Mouse (Mus musculus) left cerebral cortex, postnatal 25 days (tissue): Measurements from ENCODE around the gene Pgbd1. TPM values are rescaled to one million over a fixed set of nuclear protein-coding genes. Genes with fewer than 3 reads are reported as not detected.
"Not testable (repeated sequence)": the region's sequence is repeated elsewhere in the genome, so short reads cannot be mapped to it uniquely, and the experiment has no call there.

ENCODE experiments used
- DNase-seq, 2 experiments: peaks; one replicate each; pipeline ENCODE4 v3.0.0; 2022; ENCODE audit warnings: low spot score in 2 of 2, mixed read lengths in 1 of 2
- intact Hi-C: fragments of 180-260 bp; cut with DNase I; formaldehyde crosslinking; loops from one replicate; pipeline ENCODE4 v1.15.1; 2025
- total RNA-seq, 2 experiments: library from RNA; stranded (reverse); gene quantifications; 2 replicates each; pipeline ENCODE4 v1.2.3; 2021

Gene Pgbd1
- total RNA-seq, 2 experiments from 2014 or later, result 1.5 to 1.7 TPM

DNA sequence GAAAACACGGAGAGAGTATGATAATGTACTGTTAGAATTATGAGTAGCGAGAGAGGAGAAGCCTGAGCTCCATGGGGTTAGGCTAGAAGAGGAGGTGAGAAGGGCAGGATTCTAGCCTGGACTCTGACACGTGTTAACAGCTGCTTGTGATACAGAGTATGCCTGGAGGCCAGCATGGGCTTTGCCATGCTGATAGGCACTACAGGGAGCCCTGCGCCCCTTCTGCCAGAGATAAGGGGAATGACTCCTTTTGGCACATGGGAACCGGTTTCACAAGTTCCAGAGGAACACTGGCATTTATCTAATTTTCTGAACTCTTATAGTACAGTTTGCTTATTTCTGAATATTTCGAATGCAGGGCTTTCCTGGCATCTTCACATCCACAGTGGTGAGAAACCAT is 22.0 kb downstream of the Pgbd1 start:
- DNase-seq, result no peak
- intact Hi-C loops, result no loop called here

DNA sequence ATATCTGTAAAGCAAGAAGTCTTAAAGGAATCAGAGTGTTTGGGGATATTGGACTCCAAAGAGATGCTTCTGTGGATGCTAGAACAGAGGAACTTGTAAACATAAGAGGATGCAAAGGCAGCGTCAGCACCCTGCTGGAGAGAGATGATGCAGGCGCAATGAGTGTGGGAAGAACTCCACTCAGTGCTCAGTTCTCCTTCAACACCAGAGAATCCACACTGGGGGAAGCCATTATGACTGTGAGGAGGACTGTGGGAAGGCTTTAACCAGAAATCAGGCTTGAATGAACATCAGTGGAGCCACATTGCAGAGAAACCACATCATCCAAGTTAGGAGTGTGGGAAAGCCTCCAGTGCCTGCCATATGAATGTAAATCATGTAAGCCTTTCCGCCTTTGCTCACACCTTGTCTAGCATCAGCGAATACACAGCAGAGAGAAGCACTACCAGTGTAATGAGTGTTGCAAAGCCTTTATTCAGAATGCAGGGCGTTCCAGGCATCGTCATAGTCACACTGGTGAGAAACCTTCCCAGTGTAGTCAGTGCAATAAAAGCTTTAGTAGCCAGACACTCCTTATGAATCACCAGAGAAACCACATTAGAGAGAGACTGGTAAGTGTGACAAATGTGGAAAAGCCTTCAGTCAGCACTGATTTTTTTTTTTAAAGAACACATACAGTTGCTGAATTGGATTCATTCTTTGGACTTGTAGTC is 23.4 kb downstream of the Pgbd1 start:
- intact Hi-C loops, result no loop called here
- peak in 1 of 2 experiments; percentile 64 for DNase-seq

DNA sequence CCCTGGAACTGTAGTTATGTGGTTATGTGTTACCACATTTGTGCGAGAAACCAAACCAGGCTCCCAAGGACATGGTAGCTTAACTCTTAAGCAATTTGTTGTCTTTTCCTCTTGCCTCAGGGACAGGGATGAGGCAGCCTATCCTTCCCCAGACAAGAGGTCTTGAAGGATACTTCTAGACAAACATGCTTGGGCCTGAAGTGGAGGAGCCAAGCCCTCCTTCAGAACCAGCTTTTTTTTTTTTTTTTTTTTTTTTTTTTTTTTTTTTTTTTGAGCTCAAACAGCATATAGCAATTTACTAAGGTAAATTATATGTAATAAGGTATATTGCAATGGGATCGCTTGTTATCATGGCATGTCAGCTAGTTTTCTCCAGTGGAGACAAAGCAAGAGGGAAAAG is 25.1 kb downstream of the Pgbd1 start:
- DNase-seq, result no peak
- intact Hi-C loops, result no loop called here

DNA sequence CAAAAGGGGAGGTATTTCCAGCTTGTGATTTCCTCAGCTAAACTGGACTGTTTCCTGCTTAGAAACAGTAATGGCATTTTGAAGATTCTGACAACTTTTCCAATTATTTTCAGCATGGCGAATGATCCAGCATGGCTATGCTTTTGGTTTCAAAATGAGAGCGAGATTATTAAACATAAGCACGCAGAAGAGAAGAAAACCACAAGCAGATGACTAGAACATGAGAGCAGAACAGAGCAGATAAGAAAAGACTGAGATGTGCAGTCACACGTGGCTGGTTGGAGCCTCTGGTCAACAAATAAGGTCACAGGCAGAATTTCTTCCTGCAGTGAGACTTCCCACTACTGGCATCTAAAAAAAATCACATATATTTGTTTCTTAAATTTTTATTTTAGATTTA is 25.6 kb downstream of the Pgbd1 start:
- intact Hi-C loops, result no loop called here
- no peak for DNase-seq

DNA sequence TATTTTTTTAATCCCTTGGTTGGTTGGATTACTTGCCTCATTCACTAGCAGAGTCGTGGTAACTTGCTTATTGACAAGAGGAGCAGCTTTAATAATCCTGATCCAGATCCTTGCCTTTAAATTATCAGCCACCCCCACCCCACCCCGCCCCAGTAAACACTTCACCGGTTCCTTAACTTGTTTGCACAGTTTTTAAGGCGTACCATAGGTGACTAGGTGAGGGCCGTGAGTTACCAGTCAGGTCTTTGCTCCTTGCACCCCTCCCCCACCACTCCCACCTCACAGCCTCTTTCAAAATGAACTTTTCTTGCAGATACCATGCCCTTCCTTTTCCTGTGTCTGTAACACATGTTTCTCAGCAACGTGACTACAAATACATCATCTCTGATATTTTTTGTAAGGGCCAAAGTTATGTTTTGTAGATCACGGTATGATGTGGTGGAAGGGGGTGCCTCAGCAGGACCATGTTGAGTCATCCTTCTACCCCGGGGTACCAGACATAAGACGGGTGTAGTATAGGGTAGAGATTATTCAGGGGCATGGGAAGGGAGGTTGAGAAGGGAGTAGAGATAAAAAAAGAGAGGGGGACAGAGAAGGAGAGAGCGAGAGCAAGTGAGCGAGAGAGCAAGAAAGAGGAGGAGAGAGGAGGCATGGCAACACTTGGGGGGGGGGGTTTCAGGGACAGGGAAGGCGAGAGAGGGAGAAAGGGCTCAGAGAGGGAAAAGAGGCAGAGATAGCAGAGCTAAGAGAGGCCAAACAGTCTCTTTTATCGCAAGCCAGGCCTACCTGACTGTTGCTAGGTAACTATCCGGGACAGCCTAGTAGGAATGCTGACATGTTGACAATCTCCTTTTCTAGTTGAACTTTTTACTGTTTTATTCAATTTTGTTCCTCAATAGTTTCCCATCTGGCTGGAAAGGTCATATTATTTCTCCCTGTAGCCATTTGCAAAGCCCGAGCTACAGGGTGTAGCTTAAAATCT is 26.3 kb downstream of the Pgbd1 start:
- intact Hi-C loops, result no loop called here
- no peak for DNase-seq

DNA sequence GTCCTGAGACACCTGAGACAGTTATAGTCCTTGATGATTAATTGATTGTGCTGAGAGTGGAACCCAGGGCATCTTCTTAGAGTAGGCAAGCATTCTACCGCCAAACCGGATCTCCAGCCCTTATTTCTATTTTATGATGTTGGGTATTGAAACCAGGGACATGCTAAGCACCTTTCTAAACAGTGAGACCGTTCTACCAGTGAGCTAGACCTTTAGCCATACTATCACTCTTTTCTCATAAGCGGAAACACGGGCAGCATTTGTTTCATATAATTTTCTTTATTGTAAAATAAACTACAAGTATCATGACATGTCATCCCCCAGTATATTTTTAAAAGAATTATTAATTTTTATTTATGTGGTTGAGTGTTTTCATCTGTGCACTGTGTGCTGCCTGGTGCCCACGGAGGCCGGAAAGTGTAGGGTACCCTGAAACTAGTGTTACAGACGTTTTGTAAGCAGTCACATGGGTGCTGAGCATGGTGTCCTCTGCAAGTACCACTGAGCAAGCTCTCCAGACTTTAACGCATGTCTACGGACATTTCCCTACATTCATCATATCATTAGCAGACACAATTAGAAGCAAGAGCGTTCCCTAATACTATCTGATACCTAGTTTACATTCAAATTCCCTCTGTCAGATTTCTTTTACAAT is 31.9 kb downstream of the Pgbd1 start:
- intact Hi-C loops, result loop anchor here (2.0 to 5.0 kb wide), 2 partner anchors 32 to 68 kb away; partner anchors contain the start of genes Gm10065, Pgbd1 and Zkscan4
- DNase-seq, result peak in 1 of 2 experiments; percentile 6

DNA sequence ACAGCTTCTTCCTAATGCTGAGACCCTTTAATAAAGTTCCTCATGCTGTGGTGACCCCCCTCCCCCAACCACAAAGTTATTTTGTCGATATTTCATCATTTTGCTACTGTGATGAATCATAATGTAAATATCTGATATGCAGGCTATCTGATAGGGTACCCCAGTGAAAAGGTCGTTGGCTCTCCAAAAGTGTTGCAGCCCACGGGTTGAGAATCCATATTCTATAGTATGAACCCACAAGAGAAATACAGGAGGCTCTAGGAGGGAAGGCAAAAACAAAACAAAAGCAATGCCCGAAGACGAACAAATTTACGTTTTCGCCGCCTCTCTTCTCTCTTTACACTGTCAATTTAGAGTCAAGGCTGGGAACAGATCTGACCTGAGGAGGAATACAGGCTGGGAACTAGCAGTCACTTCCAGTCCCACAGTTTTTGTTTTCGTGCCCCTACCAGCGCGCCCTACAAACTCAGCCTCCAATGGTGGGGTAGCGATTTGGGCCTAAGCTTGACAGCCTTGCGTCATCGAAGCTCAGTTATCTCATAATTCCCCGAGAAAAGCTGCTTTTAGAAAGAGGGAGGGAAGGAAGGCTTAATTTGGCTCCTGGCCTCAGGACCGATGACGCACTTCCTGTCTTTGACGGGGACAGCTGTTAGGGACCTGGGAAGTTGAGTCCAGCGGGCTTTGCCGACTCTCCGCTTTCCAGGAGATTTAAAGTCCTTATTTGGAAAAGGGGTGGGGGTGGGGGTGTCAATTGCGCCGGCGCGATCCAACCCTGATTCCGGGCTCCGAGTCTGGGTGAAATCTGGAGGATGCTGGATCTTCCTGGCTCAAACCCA is 32.7 kb downstream of the Pgbd1 start:
- intact Hi-C loops, result loop anchor here (2.0 to 5.0 kb wide), 2 partner anchors 33 to 69 kb away; partner anchors contain the start of genes Gm10065, Pgbd1 and Zkscan4
- peak; percentile 87 to 97 for DNase-seq

DNA sequence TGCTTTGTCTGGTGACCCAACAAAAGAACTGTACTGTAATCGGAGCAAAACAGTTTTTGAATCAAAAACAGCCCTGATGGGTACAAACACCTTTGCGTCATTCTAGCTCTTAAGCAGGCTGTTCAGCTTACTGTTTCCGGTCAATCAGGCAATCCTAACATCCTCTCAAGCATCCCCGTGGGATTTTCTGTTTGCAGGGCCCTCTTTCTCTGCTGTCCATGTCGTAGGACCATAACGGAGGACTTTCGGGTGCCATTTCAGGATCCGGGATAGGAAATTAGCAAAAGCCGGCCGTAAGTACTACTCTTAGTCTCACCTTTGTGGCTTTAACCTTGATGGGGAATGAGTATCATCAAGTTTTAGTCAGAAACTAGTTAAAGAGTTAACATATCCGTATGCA is 33.5 kb downstream of the Pgbd1 start:
- intact Hi-C loops, result loop anchor here (5.0 kb wide), 1 partner anchor 70 kb away; the partner anchor contains the start of genes Gm10065 and Zkscan4
- DNase-seq, result no peak

DNA sequence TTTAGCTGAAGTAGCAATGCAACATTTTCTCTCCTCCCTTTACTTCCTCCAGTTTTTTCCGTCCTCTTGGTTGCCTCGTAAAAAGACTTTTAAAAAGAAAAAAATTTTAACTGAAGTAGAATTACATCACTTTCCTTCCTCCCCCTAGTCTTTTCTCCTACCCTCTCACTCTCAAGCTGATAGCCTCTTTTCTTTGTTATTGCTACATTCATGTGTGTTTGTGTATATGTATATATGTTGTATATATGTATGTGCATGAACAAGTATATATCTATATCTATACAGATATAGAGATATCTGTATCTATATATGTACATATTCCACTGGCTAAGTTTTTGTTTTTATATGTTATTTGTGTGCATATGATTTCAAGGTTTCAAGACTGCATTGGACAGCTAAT is 38.0 kb downstream of the Pgbd1 start:
- DNase-seq, result no peak

DNA sequence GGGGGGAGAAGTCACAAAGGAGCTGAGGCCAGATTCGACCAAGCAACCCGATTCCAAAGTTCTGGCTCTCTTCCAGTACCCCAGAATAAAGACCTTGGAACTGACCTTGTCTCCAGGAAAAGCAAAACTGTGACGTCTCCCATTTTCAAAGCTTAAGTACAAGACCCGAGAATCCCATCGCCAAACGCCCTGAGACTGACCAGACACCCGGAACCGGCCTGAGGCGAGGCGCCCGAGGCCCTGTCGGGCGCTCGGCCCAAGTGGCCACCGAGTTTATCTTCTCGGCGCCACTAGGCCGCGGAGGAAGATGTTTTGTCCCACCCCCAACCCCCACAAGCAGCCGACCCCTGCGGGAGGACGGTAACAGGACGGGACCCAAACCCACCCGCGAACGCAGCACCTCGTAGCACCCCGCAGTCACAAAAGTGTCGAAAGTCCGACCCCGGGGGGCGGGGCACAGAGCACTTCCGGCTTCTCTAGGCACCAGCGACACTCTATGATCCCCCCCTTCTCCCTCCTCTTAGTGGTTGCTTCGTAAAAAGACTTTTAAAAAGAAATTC is 38.5 kb downstream of the Pgbd1 start, which contains the start of gene Zkscan3:
Gene Zkscan3 (minus strand): TSS at position 469 of the 560 bp plus-strand sequence.
- intact Hi-C loops, result loop anchor here (1.0 to 2.0 kb wide), 3 partner anchors 40 to 128 kb away; partner anchors contain the start of genes Zscan12 and Zscan26
- DNase-seq, result peak; percentile 83 to 84

More for the DNA sequence above, 38.0 kb downstream of the Pgbd1 start:
- intact Hi-C loops, result loop anchor here (1.0 to 2.0 kb wide), 3 partner anchors 40 to 127 kb away; partner anchors contain the start of genes Zscan12 and Zscan26

DNA sequence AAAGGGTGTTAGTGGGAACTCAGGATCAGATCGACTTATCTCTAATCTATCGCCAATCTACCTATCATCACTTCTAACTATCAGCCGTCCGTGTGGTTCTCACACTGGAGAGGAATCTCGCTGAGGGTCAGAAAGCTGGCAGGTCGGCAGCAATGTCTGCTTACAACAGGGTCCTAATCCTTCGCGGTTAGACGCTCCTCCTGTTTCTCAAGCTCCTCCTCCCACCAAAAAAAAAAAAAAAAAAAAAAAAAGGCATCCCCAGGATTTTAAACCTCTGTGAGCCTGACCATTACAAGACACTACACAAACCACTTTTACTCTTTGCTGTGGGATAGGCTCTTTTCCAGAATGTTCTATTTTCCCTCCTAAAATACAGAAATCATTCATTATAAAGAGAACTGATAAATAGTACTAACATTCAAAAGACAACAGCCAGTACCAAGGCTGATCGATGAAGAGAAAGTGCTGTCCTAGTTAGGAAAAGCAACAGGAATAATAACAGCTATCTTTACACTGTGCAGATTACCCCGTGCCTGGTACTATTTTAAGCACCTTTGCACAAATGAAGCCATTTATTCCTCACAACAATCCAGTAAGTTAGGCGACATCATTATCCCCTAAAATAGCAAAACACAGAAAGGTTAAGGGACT is 39.1 kb downstream of the Pgbd1 start:
- intact Hi-C loops, result loop anchor here (1.0 to 2.0 kb wide), 3 partner anchors 39 to 129 kb away; partner anchors contain the start of genes Zscan12 and Zscan26
- no peak for DNase-seq

DNA sequence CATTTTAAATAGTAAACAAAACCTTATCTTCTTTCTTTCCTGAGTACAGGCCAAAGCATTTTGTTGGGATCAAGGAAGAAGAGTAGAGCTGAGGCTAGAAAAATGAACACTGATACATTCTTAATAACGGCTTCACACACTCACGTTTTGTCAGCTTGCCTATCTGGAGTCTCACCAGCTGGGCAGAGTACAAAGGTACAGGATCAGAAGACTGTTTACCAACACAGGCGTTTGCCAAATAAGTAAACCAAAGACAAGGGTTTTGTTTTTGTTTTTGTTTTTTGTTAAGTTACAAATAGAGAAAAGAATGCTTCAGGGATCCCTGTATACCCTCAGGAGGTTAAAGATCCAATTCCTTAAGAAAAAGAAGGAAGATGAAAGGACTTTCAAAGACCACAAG is 39.7 kb downstream of the Pgbd1 start:
- no peak for DNase-seq
- intact Hi-C loops, result no loop called here

DNA sequence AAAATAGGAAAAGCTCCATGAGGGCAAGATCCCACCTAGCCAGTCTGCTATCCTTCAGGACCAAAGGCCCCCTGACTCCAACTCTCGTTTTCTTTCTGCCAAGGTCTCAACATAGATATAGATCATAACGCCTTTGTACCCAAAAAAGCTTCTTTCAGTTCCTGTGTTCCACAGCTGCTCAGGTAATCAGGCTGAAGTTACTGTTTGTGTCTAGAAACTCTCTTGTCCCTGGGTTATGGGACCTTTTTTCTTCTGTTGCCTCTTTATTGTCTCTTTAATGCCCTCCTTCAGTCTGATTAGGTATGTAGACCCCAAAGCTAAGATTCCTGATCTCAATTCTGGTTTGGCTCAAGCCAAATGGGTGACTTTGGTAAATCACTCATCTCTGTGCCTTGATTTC is 43.4 kb downstream of the Pgbd1 start:
- intact Hi-C loops, result no loop called here
- DNase-seq, result no peak

DNA sequence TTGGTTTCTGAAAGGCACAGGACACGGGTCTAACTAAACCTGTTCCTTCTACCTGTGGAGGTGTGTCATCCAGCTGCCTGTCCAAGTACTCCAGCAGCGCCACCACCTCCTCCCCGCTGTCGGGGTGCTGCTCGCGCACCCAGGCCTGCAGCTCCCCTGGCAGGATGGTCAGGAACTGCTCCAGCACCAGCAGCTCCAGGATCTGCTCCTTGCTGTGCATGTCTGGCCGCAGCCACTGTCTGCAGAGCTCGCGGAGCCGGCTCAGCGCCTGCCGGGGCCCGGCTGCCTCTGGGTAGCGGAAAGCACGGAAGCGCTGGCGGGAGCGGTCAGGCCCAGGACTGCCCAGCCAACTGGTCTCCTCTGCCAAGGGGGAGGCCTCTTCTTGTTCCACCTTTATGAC is 44.8 kb downstream of the Pgbd1 start:
- intact Hi-C loops, result not testable (repeated sequence)

DNA sequence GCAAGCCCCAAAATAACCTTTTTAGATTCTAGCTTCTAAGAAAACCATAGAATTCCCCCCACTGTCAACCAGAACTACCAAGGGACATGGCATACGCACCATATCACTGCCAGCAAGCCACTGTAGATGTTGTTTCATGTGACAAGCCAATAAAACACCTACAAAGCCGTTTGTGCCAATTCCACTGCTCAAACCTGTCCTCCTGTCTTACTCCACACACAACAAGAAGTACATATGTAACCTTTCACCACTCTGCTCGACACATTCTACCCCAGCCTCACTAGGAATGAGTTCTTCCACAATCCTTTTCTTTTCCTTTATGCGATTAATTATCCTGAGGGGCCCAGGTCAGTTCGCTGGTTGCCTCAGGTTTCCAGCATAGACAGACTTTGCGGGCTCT is 45.2 kb downstream of the Pgbd1 start:
- intact Hi-C loops, result no loop called here
- no peak for DNase-seq

More for the DNA sequence above, 44.8 kb downstream of the Pgbd1 start:
- DNase-seq, result not testable (repeated sequence)

DNA sequence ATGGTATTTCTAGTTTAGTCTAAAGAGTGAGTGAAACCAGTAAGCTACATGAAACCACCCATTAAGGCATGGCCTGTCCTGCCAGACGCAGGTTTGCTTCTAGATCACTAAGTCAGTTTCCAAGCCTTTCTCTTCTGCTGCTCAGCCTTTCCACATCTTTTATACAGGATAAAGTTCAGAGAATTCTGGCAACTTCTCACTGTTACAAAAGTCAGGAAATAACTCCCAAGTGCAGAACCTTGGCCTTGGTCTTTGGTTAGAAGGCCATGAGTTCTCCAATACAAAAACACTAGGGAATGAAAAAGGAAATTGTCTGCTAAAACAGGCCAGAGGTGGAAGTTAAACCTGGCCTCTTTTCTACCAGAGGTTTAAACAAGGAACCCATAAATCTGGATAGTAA is 45.6 kb downstream of the Pgbd1 start:
- intact Hi-C loops, result no loop called here

DNA sequence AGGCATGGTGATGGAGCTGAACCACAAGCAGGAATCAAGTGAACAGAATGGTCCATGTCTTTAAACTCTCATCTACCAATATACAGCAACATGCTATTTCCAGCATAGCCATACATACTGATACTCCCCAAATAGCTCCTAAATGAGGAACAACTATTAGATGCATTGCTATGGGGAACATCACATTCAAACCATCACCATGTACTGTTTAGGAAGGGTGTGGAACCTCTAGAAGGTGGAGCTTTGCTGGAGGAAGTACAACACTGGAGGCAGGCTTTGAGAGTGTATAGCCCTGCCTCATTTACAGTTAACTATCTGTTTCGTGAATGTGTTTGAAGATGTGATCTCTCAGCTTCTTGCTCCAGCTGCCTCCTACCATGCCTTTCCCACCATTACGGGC is 63.1 kb downstream of the Pgbd1 start:
- DNase-seq, result no peak
- intact Hi-C loops, result no loop called here

More for the DNA sequence above, 45.6 kb downstream of the Pgbd1 start:
- no peak for DNase-seq

DNA sequence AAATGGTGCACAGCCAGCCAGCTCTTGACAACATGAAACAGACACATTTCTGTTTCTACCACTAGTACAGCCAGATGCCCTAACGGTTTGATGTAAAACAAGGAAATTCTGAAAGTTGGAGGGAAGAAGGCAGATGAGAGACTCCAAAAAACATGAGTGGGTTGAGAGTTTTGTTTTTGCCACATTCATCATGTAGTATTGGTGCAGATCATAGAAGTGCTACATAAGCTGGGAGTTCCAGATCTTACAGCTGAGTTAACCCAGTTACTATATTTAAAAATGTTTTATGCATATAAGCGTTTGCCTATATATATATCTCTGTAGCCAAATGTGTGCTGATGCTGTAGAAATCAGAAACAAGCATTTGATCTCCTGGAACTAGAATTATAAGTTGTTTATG is 68.2 kb downstream of the Pgbd1 start:
- DNase-seq, result peak in 1 of 2 experiments; percentile 59
- intact Hi-C loops, result no loop called here
